Mouse (Mus musculus) myocyte (in vitro differentiated cells): Measurements from ENCODE around the gene Gm4756. TPM values are rescaled to one million over a fixed set of nuclear protein-coding genes. Genes with fewer than 3 reads are reported as not detected.
A peak's percentile ranks its signal among the peaks of the same experiment; 100 is the strongest.

Experiments
- H3K27me3 ChIP-seq: one replicate; pipeline ENCODE4 v1.6.1; 2011; ENCODE audit not compliant: control insufficient read depth, insufficient read depth, insufficient read length
- H3K36me3 ChIP-seq: one replicate; pipeline ENCODE4 v1.6.1; 2011; ENCODE audit not compliant: control insufficient read depth, insufficient read depth
- H3K4me2 ChIP-seq: one replicate; pipeline ENCODE4 v1.6.1; 2011; ENCODE audit warnings: low read depth, control low read depth
- H3K4me3 ChIP-seq: one replicate; pipeline ENCODE4 v1.5.1; 2011; ENCODE audit warnings: mild to moderate bottlenecking, control low read depth, moderate library complexity
- H3K79me2 ChIP-seq: one replicate; pipeline ENCODE4 v1.6.1; 2011; ENCODE audit not compliant: control insufficient read depth, insufficient read depth
- H3ac ChIP-seq: one replicate; pipeline ENCODE4 v1.6.1; 2011; ENCODE audit not compliant: control insufficient read depth, insufficient read length
- CEBPB ChIP-seq: IDR thresholded peaks from 2 replicates; pipeline ENCODE4 v1.6.1; 2011; ENCODE audit warnings: mild to moderate bottlenecking, moderate library complexity; ENCODE audit not compliant: poor library complexity, insufficient read depth, severe bottlenecking
- E2F4 ChIP-seq: IDR thresholded peaks from one replicate; pipeline ENCODE4 v1.6.1; 2011; ENCODE audit warnings: mild to moderate bottlenecking, control low read depth, moderate library complexity; ENCODE audit not compliant: insufficient read depth
- MAX ChIP-seq: IDR thresholded peaks from one replicate; pipeline ENCODE4 v1.6.1; 2011; ENCODE audit warnings: low read depth, mild to moderate bottlenecking, control low read depth
- MYOD1 ChIP-seq, 3 experiments: IDR thresholded peaks; one replicate each; pipeline ENCODE4 v1.6.1; 2011; ENCODE audit warnings: control low read depth in 2 of 3, low read depth in 2 of 3, mild to moderate bottlenecking in 2 of 3, moderate library complexity in 1 of 3; ENCODE audit not compliant: insufficient read length in 2 of 3, control insufficient read depth in 1 of 3
- MYOG ChIP-seq, 3 experiments: IDR thresholded peaks; one replicate each; pipeline ENCODE4 v1.6.1; 2011; ENCODE audit warnings: control low read depth in 2 of 3, low read depth in 2 of 3, mild to moderate bottlenecking in 2 of 3; ENCODE audit not compliant: insufficient read length in 2 of 3, control insufficient read depth in 1 of 3, insufficient read depth in 1 of 3
- POLR2A ChIP-seq: IDR thresholded peaks from one replicate; pipeline ENCODE4 v1.6.1; 2011; ENCODE audit warnings: low read depth, mild to moderate bottlenecking, control low read depth, moderate library complexity; ENCODE audit not compliant: insufficient read length
- POLR2AphosphoS2 ChIP-seq: IDR thresholded peaks from one replicate; pipeline ENCODE4 v1.6.1; 2011; ENCODE audit warnings: low read depth, control low read depth; ENCODE audit not compliant: insufficient read length
- REST ChIP-seq: IDR thresholded peaks from one replicate; pipeline ENCODE4 v1.6.1; 2011; ENCODE audit warnings: mild to moderate bottlenecking, control low read depth, moderate library complexity; ENCODE audit not compliant: insufficient read depth, insufficient read length
- SRF ChIP-seq: IDR thresholded peaks from one replicate; pipeline ENCODE4 v1.6.1; 2011; ENCODE audit warnings: low read depth; ENCODE audit not compliant: control insufficient read depth, insufficient read length
- TCF12 ChIP-seq: IDR thresholded peaks from one replicate; pipeline ENCODE4 v1.6.1; 2011; ENCODE audit warnings: mild to moderate bottlenecking, control low read depth; ENCODE audit not compliant: poor library complexity, insufficient read depth, severe bottlenecking
- TCF3 ChIP-seq: IDR thresholded peaks from one replicate; pipeline ENCODE4 v1.6.1; 2011; ENCODE audit warnings: low read depth, control low read depth; ENCODE audit not compliant: insufficient read length
- USF1 ChIP-seq: IDR thresholded peaks from one replicate; pipeline ENCODE4 v1.6.1; 2011; ENCODE audit warnings: low read depth, mild to moderate bottlenecking, control low read depth, moderate library complexity
- polyA plus RNA-seq: library from polyadenylated mRNA; unstranded; fragments of >200 nt; fragmentation: generic; extraction: Trizol; gene quantifications from one replicate; pipeline ENCODE4 v1.2.1, GENCODE M21; 2012; ENCODE audit warnings: missing spikeins

The Gm4756 gene
- polyA plus RNA-seq, 1 experiment: not detected

GRCm38 (mm10) chr12:72683612-72684011, 34.2 kb upstream of the Gm4756 start:
- Histone ChIP-seq H3ac (no peak overlapping the region), H3K27me3 (no peaks in the 10 kb centered on the region), H3K4me3 (no peak overlapping the region), H3K79me2 (no peaks in the 10 kb centered on the region), H3K4me2 (no peak overlapping the region), H3K36me3 (no peaks in the 10 kb centered on the region)
- TF ChIP-seq POLR2A (no peak), REST (no peak), USF1 (no peak), TCF3 (no peak), MYOD1 (IDR thresholded peaks at IDR 0.05; ENCODE audit: control insufficient read depth in 1 of 3, insufficient read length in 2 of 3, low read depth in 2 of 3) (no peak), MAX (no peak), E2F4 (no peak), CEBPB (no peak), POLR2AphosphoS2 (no peak), MYOG (IDR thresholded peaks at IDR 0.05; ENCODE audit: control insufficient read depth in 1 of 3, insufficient read depth in 1 of 3, insufficient read length in 2 of 3, low read depth in 2 of 3) (no peak), SRF (no peak), TCF12 (no peak)

GRCm38 (mm10) chr12:72682511-72683282, 33.2 kb upstream of the Gm4756 start:
- H3ac ChIP-seq: no peak overlapping the region
- no peaks in the 10 kb centered on the region for H3K36me3 ChIP-seq
- TF ChIP-seq MYOG (IDR thresholded peaks at IDR 0.05; ENCODE audit: control insufficient read depth in 1 of 3, insufficient read depth in 1 of 3, insufficient read length in 2 of 3, low read depth in 2 of 3): peak in 1 of 3 experiments; percentile 15
- TF ChIP-seq MYOD1 (IDR thresholded peaks at IDR 0.05; ENCODE audit: control insufficient read depth in 1 of 3, insufficient read length in 2 of 3, low read depth in 2 of 3): peak in 1 of 3 experiments; percentile 34
- no peak for TF ChIP-seq REST
- no peaks in the 10 kb centered on the region for H3K79me2 ChIP-seq
- H3K27me3 ChIP-seq: no peaks in the 10 kb centered on the region
- H3K4me2 ChIP-seq: peak overlapping the region; percentile 24
- H3K4me3 ChIP-seq: no peak overlapping the region

- no peaks in the 10 kb centered on the region for H3K27me3 ChIP-seq
Observed at GRCm38 (mm10) chr12:72681919-72682318, 32.5 kb upstream of the Gm4756 start.

GRCm38 (mm10) chr12:72679635-72680034, 30.2 kb upstream of the Gm4756 start:
- TF ChIP-seq TCF12 (no peak), CEBPB (no peak), USF1 (no peak), SRF (no peak), POLR2A (no peak), E2F4 (no peak), MAX (no peak), REST (no peak), POLR2AphosphoS2 (no peak), MYOD1 (IDR thresholded peaks at IDR 0.05; ENCODE audit: control insufficient read depth in 1 of 3, insufficient read length in 2 of 3, low read depth in 2 of 3) (no peak), TCF3 (no peak), MYOG (IDR thresholded peaks at IDR 0.05; ENCODE audit: control insufficient read depth in 1 of 3, insufficient read depth in 1 of 3, insufficient read length in 2 of 3, low read depth in 2 of 3) (no peak)
- Histone ChIP-seq H3K4me3 (no peak overlapping the region), H3ac (no peak overlapping the region), H3K27me3 (no peaks in the 10 kb centered on the region), H3K4me2 (no peak overlapping the region), H3K79me2 (no peaks in the 10 kb centered on the region), H3K36me3 (no peaks in the 10 kb centered on the region)

More at GRCm38 (mm10) chr12:72681919-72682318, 32.5 kb upstream of the Gm4756 start:
- no peak overlapping the region for H3K4me2 ChIP-seq
- no peaks in the 10 kb centered on the region for H3K79me2 ChIP-seq
- H3K36me3 ChIP-seq: no peaks in the 10 kb centered on the region
- TF ChIP-seq TCF3 (no peak), USF1 (no peak), MYOG (IDR thresholded peaks at IDR 0.05; ENCODE audit: control insufficient read depth in 1 of 3, insufficient read depth in 1 of 3, insufficient read length in 2 of 3, low read depth in 2 of 3) (no peak), REST (no peak), MAX (no peak), SRF (no peak), E2F4 (no peak), CEBPB (no peak), MYOD1 (IDR thresholded peaks at IDR 0.05; ENCODE audit: control insufficient read depth in 1 of 3, insufficient read length in 2 of 3, low read depth in 2 of 3) (no peak), POLR2A (no peak), TCF12 (no peak), POLR2AphosphoS2 (no peak)
- no peak overlapping the region for H3ac ChIP-seq
- H3K4me3 ChIP-seq: no peak overlapping the region
